Mouse (Mus musculus): ENCODE results near the gene C330007P06Rik.
"Not testable (repeated sequence)": the region's sequence is repeated elsewhere in the genome, so short reads cannot be mapped to it uniquely, and the experiment has no call there.

C330007P06Rik gene

GRCm38 (mm10) chrX:36796734-36797133 lies 77.2 kb downstream of the C330007P06Rik start:
- not testable (repeated sequence) for DNase-seq (ENCODE audit: low spot score)

- peak; percentile 75 for DNase-seq (ENCODE audit: low spot score)
Measured at GRCm38 (mm10) chrX:36796163-36796581, 77.7 kb downstream of the C330007P06Rik start.

GRCm38 (mm10) chrX:36795424-36796162 lies 78.3 kb downstream of the C330007P06Rik start, which contains the start of gene Slc25a5:
Gene Slc25a5 (plus strand): TSS chrX:36795651.
- DNase-seq (ENCODE audit: low spot score): peak; percentile 84

GRCm38 (mm10) chrX:36794571-36794970 lies 79.3 kb downstream of the C330007P06Rik start:
- no peak for DNase-seq (ENCODE audit: low spot score)

GRCm38 (mm10) chrX:36789360-36789759 lies 84.6 kb downstream of the C330007P06Rik start:
- no peak for DNase-seq (ENCODE audit: low spot score)

- DNase-seq (ENCODE audit: low spot score): no peak
Measured at GRCm38 (mm10) chrX:36777694-36778093, 96.2 kb downstream of the C330007P06Rik start.

GRCm38 (mm10) chrX:36775520-36775919 lies 98.4 kb downstream of the C330007P06Rik start:
- DNase-seq (ENCODE audit: low spot score): no peak

All from MN1 (cell line).